Mouse (Mus musculus): ENCODE data around the gene Meiob.

The Meiob gene

GRCm38 (mm10) chr17:24874405-24874745 is 70.3 kb downstream of the Meiob start:
- DNase-seq, result no peak

GRCm38 (mm10) chr17:24874989-24875388 is 70.9 kb downstream of the Meiob start:
- peak in 1 of 2 experiments; percentile 25 for DNase-seq

- peak; percentile 73 for DNase-seq
These were observed 73.4 kb downstream of the Meiob start for GRCm38 (mm10) chr17:24877336-24878116.

GRCm38 (mm10) chr17:24878117-24878397 is 74.0 kb downstream of the Meiob start:
- peak; percentile 93 for DNase-seq

- peak in 1 of 2 experiments; percentile 39 for DNase-seq
These were observed 74.4 kb downstream of the Meiob start for GRCm38 (mm10) chr17:24878531-24878930.

- DNase-seq, result peak in 1 of 2 experiments; percentile 64
These were observed 77.8 kb downstream of the Meiob start for GRCm38 (mm10) chr17:24881738-24882440.

GRCm38 (mm10) chr17:24884391-24884790 is 80.3 kb downstream of the Meiob start:
- DNase-seq, result no peak

- DNase-seq, result no peak
These were observed 81.5 kb downstream of the Meiob start for GRCm38 (mm10) chr17:24885356-24886133.

GRCm38 (mm10) chr17:24886134-24886931 is 82.2 kb downstream of the Meiob start, which contains the start of the genes Nubp2 and Spsb3:
Gene Nubp2 (minus strand): TSS chr17:24886349.
Gene Spsb3 (plus strand): TSS chr17:24886643.
- peak; percentile 99 for DNase-seq

GRCm38 (mm10) chr17:24886932-24887271 is 82.8 kb downstream of the Meiob start:
- no peak for DNase-seq

GRCm38 (mm10) chr17:24887291-24888080 is 83.4 kb downstream of the Meiob start:
- DNase-seq, result no peak

- DNase-seq, result no peak
These were observed 84.8 kb downstream of the Meiob start for GRCm38 (mm10) chr17:24888862-24889261.

Data from kidney, adult 8-10 months (tissue).